Mouse (Mus musculus): ENCODE measurements around the gene Spata6. TPM values are rescaled to one million over a fixed set of nuclear protein-coding genes. Genes with fewer than 3 reads are reported as not detected.

Gene Spata6
- total RNA-seq (2015) (33.0 and 39.1 TPM in 2 replicates), total RNA-seq (2017) (27.4 and 30.8 TPM in 2 replicates)

DNA sequence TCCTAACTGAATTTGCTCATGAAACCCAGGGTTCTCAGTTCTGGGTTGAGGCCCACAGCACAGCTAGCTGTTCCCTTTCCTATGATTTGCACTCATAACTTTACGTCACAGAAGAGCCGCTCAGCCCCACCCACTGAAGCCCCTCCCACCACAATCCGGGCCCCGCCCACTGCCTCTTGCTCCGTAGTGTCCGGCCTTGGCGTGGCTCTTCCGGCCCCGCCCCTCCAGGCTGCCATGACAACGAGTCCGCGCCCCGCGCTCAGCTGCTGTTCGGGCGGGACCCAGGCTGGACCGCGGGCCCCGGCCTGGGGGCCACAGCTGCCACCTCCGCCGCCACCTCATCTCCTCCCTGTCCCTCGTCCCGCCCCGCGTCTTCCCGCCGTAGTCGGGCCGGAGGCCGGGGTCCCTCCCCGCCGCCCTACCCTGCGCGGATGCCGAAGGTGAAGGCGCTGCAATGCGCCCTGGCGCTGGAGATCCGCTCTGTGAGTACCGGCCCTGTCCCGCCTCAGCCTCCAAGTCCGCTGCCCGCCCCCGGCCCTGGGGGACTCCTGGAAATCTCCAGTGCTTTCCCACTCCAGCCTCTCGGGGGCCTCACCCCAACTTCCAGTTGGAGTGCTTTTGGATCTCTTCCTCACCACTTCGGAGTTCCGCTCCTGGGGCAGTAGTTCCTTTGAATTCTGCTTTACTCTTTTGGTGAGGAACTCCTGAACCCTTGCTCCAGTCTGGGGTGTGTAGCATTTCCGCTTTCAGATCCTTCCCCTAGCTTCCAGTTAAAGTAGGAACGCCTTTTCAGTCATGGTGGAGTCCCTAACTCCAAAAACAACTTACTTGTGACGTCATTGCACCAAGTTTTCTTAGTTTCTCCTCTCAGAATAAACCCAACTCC, at the start of gene Spata6:
Gene Spata6, plus strand, starts transcription at position 209 of the 886 bp plus-strand sequence.
- ATAC-seq (ENCODE audit: poor library complexity, severe bottlenecking) = peak; percentile 85

DNA sequence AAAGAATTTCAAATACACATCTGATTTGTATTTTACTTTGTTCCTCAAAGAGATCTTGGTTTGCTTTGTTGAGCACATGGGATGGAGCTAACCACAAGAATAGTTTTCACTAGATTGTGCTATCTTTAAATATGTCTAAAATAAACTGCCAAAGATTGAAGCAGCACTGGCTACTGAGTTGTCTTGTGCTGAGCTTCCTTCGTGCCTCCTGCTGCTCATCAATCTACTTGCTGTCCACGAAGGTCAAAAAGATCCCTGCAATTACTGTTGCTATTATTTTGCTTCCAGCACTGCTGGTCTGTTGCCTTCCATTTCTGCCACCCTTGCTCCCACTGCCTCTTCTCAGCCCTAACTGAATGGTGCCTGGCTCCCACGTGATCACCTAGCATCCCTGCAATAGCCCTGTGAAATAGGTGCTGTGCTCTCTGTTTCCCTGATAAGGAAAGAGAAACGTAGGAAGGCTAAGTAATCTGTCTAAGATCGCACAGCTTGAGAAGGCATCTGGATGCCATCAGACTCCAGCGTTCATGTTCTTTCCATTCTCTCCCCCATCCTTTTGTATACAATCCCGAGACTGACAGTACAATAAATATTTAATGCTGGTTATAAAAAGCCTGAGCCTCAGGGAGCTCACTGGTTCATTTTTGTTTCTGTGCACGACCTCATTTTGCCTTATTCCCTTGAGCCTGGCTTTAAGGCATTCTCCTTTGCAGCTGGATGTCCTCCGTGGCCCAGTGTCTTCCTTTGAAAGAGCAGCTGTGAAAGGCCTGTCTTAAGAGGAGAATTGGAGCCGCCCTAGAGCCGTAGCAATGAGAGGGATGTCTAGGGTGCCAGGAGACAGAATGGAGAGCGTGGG, 49.0 kb upstream of the Spata6 start:
- ATAC-seq (ENCODE audit: poor library complexity, severe bottlenecking) = no peak

DNA sequence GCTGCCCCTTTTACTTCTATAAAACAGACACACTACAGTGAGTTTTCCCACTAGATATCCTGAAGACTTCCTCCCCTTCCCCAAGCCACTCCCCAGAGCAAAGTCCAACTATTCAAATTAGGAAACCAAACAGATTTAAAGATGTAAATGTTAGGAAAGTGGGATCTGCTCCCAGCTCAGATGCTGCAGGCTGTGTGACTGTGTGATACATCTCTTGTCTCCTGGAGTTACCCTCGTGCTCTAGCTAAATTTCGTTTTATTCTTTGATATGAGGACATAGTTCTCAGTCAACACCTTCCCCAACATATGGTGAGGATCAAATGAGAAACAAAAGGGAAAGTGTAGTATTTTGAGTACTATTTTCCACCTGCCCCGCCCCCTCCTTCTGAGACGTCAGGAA, 48.3 kb upstream of the Spata6 start:
- ATAC-seq (ENCODE audit: poor library complexity, severe bottlenecking) = no peak

- no peak for ATAC-seq (ENCODE audit: poor library complexity, severe bottlenecking)
Observed at GRCm38 (mm10) chr4:111673904-111674303, 45.9 kb upstream of the Spata6 start.

GRCm38 (mm10) chr4:111681926-111682325, 37.9 kb upstream of the Spata6 start:
- ATAC-seq (ENCODE audit: poor library complexity, severe bottlenecking) = no peak

DNA sequence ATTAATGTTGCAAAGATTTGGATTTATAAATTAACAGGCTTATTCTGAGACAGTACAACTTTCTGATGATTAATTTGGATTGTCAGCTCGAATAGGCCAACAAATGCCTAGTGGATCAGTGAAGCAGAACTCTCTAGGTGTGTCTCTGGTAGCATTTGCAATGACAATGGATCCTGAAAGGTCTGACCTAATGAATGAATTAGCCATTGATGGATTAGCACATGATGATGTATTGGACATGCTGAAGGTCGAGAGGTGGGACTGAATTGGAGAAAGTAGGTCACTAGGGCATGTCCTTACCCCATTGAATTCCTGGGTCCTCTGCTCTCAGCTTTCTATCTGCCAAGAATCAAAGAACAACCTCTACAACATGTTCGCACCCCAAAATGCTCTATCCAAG, 37.0 kb upstream of the Spata6 start:
- no peak for ATAC-seq (ENCODE audit: poor library complexity, severe bottlenecking)

GRCm38 (mm10) chr4:111683843-111684242, 35.9 kb upstream of the Spata6 start:
- ATAC-seq (ENCODE audit: poor library complexity, severe bottlenecking) = no peak

DNA sequence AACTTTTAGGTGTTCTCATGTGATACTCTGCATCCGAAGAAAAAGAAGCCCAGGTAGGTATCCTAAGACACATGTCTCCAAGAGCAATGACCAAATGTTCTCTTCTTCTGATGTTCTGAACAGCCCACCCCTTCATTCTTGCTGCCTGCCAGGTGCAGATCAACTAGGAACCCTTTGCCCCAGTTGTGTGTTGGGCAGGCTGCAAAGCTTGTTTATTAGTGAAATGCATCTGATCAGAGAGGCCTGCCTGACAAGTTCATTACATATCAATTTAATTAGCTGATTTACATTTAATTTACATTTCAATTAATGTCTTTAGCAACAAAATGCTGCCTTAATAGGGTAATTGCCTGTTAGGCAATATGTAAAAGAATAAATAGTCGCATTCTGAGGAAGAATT, 33.8 kb upstream of the Spata6 start:
- ATAC-seq (ENCODE audit: poor library complexity, severe bottlenecking) = no peak

DNA sequence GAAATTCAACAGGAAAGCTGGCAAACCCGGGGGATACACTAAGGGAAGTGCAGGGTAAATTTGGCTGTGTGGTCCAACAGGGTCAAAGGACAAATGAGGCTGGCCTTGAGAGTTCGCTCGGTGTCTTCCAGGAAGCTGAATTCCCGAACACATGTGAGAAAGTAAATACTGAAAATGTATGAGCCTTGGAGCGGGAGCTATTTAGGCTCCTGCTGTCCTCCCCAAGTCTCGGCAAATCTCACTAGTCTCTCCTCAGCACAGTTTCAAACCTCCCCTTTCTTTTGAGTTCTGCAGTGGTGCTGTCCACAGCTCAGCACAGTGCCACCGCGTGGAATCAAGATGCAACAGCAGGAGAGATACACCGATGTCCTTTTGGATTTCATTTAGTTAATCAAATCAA, 32.8 kb upstream of the Spata6 start:
- peak; percentile 88 for ATAC-seq (ENCODE audit: poor library complexity, severe bottlenecking)

- ATAC-seq (ENCODE audit: poor library complexity, severe bottlenecking) = peak; percentile 84
Observed at GRCm38 (mm10) chr4:111687613-111688012, 32.2 kb upstream of the Spata6 start.

- ATAC-seq (ENCODE audit: poor library complexity, severe bottlenecking) = no peak
Observed at GRCm38 (mm10) chr4:111691057-111691543, 28.7 kb upstream of the Spata6 start.

GRCm38 (mm10) chr4:111701381-111701780, 18.4 kb upstream of the Spata6 start:
- ATAC-seq (ENCODE audit: poor library complexity, severe bottlenecking) = no peak

DNA sequence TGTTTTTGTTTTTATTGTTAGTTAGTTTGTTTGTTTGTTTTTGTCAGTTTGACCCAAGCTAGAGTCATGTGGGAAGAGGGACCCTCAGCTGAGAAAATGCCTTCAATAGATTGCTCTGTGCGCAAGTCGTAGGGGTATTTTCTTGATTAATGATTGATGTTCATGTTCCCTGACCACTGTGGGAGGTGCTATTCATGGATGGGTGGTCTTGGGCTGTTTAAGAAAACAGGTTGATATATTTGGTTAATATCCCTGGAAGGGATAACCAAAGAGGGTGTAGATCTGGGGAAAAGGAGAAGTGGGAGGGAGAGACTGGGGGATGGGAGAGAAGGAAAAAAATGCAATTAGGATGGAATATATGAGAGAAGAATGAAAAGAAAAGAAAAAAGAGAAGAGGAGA, 15.7 kb upstream of the Spata6 start:
- no peak for ATAC-seq (ENCODE audit: poor library complexity, severe bottlenecking)

- ATAC-seq (ENCODE audit: poor library complexity, severe bottlenecking) = no peak
Observed at GRCm38 (mm10) chr4:111704975-111705374, 14.8 kb upstream of the Spata6 start.

GRCm38 (mm10) chr4:111719296-111719695, 488 bp upstream of the Spata6 start:
- no peak for ATAC-seq (ENCODE audit: poor library complexity, severe bottlenecking)

GRCm38 (mm10) chr4:111720662-111721003, 849 bp downstream of the Spata6 start:
- ATAC-seq (ENCODE audit: poor library complexity, severe bottlenecking) = no peak

- peak; percentile 71 for ATAC-seq (ENCODE audit: poor library complexity, severe bottlenecking)
Observed at GRCm38 (mm10) chr4:111721121-111721840, 1.5 kb downstream of the Spata6 start.

DNA sequence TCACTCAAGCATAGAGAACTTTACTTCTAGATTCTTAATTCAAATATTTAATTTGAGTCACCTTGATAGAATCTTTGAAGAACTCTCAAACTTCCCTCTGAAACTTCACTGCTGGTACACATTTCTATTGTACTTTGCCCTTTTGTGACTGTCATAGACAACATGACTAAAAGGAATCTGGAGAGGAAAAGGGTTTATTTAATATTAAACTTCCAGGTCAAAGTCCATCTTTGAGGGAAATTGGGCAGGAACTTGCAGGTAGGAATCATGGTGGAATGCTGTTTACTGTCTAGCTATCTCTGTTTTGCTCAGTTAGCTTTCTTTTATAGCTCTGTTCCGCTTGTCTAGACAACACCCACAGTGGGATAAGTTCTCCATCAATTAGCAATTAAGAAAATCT, 17.8 kb downstream of the Spata6 start:
- ATAC-seq (ENCODE audit: poor library complexity, severe bottlenecking) = no peak

DNA sequence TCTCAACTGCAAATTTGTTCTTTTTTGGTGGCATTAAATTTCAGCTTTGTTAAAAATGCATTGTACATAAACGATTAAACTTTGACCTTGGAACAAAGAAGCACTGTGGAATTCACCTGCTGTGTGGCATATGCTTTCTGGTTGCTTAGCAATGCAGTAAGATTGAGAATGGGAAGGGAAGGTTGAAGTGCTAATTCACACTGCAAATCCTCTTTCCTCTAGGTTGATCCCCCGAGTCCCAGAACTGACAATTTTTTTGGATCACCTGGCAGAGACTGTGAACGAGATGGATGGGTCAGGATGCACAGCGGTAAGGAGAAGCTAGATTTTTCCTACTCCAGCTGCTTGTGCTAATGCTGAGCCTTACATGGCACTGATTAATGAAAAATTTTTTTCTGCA, 60.7 kb downstream of the Spata6 start:
- no peak for ATAC-seq (ENCODE audit: poor library complexity, severe bottlenecking)

- no peak for ATAC-seq (ENCODE audit: poor library complexity, severe bottlenecking)
Observed at GRCm38 (mm10) chr4:111799892-111800291, 80.1 kb downstream of the Spata6 start.

- ATAC-seq (ENCODE audit: poor library complexity, severe bottlenecking) = no peak
Observed at GRCm38 (mm10) chr4:111803164-111803563, 83.4 kb downstream of the Spata6 start.
